In genomic region chr4:55531096-55531855, GRCm38 (mm10) we compare ENCODE assay signal across 8 mouse cellular contexts. TPM values are rescaled to one million over a fixed set of nuclear protein-coding genes. Genes with fewer than 3 reads are reported as not detected.
DNase-seq lines count a peak whose midpoint lies in the region; ATAC-seq and TF ChIP-seq lines count a peak whose summit lies in the region.

No protein-coding gene starts in this region.

- H3K36me3 ChIP-seq in intestine, postnatal 0 days (ENCODE audit: control insufficient read depth, insufficient read depth): peaks cover 14% of the 10 kb centered on the region; the same call in 1 of the 2 replicates
- H3K36me3 ChIP-seq in lung, embryonic 16.5 days (ENCODE audit: control insufficient read depth, insufficient read depth, low read length): no peaks in the 10 kb centered on the region

- ATAC-seq in common myeloid progenitor, adult 5-6 weeks (replicated peaks; ENCODE audit: low read depth, poor library complexity, severe bottlenecking): peak; percentile 28; the same call in 1 of the 2 replicates
- ATAC-seq in granulocyte monocyte progenitor cell, adult 5-6 weeks (replicated peaks; ENCODE audit: poor library complexity, severe bottlenecking): 0 out of 2 replicates have a peak, but pooled peaks have one; percentile 8
- ATAC-seq in intestine, postnatal 0 days: no peak
- no peak for ATAC-seq in lung, embryonic 16.5 days (ENCODE audit: low read depth)
- ATAC-seq in erythroid progenitor cell, adult 5-6 weeks (replicated peaks; ENCODE audit: low FRiP score, poor library complexity, severe bottlenecking): no peak

- H3K27ac ChIP-seq in intestine, postnatal 0 days (ENCODE audit: low read depth, low read length): peak overlapping the region; percentile 97
- H3K27ac ChIP-seq in lung, embryonic 16.5 days (ENCODE audit: low read length): peak overlapping the region; percentile 27; the same call in 1 of the 2 replicates

- H3K9me3 ChIP-seq in intestine, postnatal 0 days (ENCODE audit: control insufficient read depth): no peaks in the 10 kb centered on the region
- H3K9me3 ChIP-seq in lung, embryonic 16.5 days (ENCODE audit: control insufficient read depth, low read length): no peaks in the 10 kb centered on the region

- WGBS in intestine, postnatal 0 days: 1% methylated on average over 56 of the region's 56 CpGs
- under 1% methylated on average over 54 of the region's 56 CpGs for WGBS in lung, embryonic 16.5 days

- no peaks in the 10 kb centered on the region for H3K27me3 ChIP-seq in intestine, postnatal 0 days (replicated peaks; ENCODE audit: control insufficient read depth, insufficient read depth, low read length)
- H3K27me3 ChIP-seq in lung, embryonic 16.5 days (ENCODE audit: control insufficient read depth, insufficient read depth, low read depth, low read length): peaks cover 3% of the 10 kb centered on the region

- DNase-seq in layer of hippocampus, adult 9-11 months: peak; percentile 25
- no peak for DNase-seq in layer of hippocampus, adult 18-20 months (ENCODE audit: low spot score in 2 of 2)
- peak; percentile 18 for DNase-seq in right cerebral cortex, postnatal 25 days

- H3K9ac ChIP-seq in intestine, postnatal 0 days (ENCODE audit: low read depth, low read length): peak overlapping the region; percentile 88
- H3K9ac ChIP-seq in lung, embryonic 16.5 days (ENCODE audit: low read length): peak overlapping the region; percentile 77

- H3K4me2 ChIP-seq in intestine, postnatal 0 days (replicated peaks; ENCODE audit: low read depth): peak overlapping the region; percentile 89
- H3K4me2 ChIP-seq in lung, embryonic 16.5 days (ENCODE audit: low read depth, low read length): peak overlapping the region; percentile 91

- no peaks in the 10 kb centered on the region; the same call in 1 of the 2 replicates for H3K4me1 ChIP-seq in intestine, postnatal 0 days (replicated peaks; ENCODE audit: control insufficient read depth, insufficient read depth, low read length)
- H3K4me1 ChIP-seq in lung, embryonic 16.5 days (replicated peaks; ENCODE audit: control insufficient read depth, insufficient read depth, low read length): peaks cover 18% of the 10 kb centered on the region

- TF ChIP-seq CTCF in intestine, postnatal 0 days (IDR thresholded peaks at IDR 0.05; ENCODE audit: low read depth): peak; percentile 71

- peak overlapping the region; percentile 79 for H3K4me3 ChIP-seq in intestine, postnatal 0 days (ENCODE audit: low read depth, low read length)
- H3K4me3 ChIP-seq in lung, embryonic 16.5 days (ENCODE audit: low read length): peak overlapping the region; percentile 69

RNA-seq across cellular contexts. Expression of gene Klf4, which starts 1.0 kb away (rescaled TPM):
- total RNA-seq in layer of hippocampus, adult 18-20 months (2021): 1 to 10 TPM; 9.2 to 9.9 TPM
- 2.1 and 5.5 TPM in 2 replicates for total RNA-seq in common myeloid progenitor, adult 5-6 weeks (2017)
- 14.6 and 15.8 TPM in 2 replicates for total RNA-seq in granulocyte monocyte progenitor cell, adult 5-6 weeks (2014; fragmentation: Nextera tagmentation)
- 5.4 and 11.2 TPM in 2 replicates for total RNA-seq in granulocyte monocyte progenitor cell, adult 5-6 weeks (2017)
- 23.6 and 28.4 TPM in 2 replicates for polyA plus RNA-seq in intestine, postnatal 0 days (2015; fragmentation: Nextera tagmentation; extraction: Ambion mirVana)
- 8.9 and 9.4 TPM in 2 replicates for polyA plus RNA-seq in lung, embryonic 16.5 days (2015; fragmentation: Nextera tagmentation; extraction: Ambion mirVana)
- 5.8 and 10.9 TPM in 2 replicates for total RNA-seq in erythroid progenitor cell, adult 5-6 weeks (2015; ENCODE audit: low replicate concordance)
- total RNA-seq in erythroid progenitor cell, adult 5-6 weeks (2017; ENCODE audit: low replicate concordance): 3.2 and 4.6 TPM in 2 replicates

Comparison
In these comparisons a context has a peak if more than half of its experiments do, and no peak if none do; other contexts are left out.
1. DNase-seq: peak in layer of hippocampus, adult 9-11 months (single experiment) and right cerebral cortex, postnatal 25 days (single experiment); none in layer of hippocampus, adult 18-20 months (0 of 2).
2. ATAC-seq: peak in common myeloid progenitor, adult 5-6 weeks (single experiment) and granulocyte monocyte progenitor cell, adult 5-6 weeks (single experiment); none in intestine, postnatal 0 days (single experiment), lung, embryonic 16.5 days (single experiment) and erythroid progenitor cell, adult 5-6 weeks (single experiment).